Mouse (Mus musculus): ENCODE measurements around the gene Brdt.
"Not testable (repeated sequence)": the region's sequence is repeated elsewhere in the genome, so short reads cannot be mapped to it uniquely, and the experiment has no call there.

Gene Brdt

DNA sequence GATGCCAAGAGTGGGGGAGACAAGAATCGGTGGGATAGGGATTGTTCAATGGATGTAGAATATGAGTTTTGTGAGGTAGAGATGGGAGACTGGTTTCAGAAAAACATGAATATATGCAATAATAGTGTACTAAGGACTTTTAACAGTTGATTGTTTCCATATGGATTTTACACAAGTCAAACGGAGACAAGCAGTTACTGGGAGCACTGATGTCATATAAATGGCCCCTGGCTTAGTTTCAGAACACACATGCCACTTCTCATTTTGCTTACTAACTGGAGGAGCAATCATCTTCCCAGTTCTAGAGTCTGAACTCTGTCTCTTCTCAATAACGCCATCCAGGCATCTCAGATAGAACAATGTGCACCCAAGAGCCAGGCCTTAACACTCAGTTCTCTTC is 9.4 kb downstream of the Brdt start:
- DNase-seq (ENCODE audit: low read depth, low spot score) = no peak

DNA sequence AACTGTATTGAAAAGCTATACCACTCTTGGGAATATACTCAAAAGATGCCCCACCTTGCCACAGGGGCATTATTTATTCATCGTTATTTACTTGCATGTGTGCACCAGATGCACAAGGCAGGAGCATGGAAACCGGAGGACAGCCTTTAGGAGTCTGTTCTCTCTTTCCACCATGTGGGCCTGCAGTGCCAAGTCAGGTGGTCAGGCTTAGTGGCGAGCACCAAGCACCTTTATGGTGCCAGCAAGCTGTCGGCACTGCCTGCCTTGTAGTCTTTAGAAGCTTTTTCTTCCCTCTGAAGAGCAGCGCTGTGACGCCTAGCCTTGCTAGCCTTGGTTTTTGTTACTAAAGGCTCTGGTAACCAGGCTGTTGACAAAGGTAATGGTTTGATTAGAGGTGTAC is 11.9 kb downstream of the Brdt start:
- DNase-seq (ENCODE audit: low read depth, low spot score) = no peak

DNA sequence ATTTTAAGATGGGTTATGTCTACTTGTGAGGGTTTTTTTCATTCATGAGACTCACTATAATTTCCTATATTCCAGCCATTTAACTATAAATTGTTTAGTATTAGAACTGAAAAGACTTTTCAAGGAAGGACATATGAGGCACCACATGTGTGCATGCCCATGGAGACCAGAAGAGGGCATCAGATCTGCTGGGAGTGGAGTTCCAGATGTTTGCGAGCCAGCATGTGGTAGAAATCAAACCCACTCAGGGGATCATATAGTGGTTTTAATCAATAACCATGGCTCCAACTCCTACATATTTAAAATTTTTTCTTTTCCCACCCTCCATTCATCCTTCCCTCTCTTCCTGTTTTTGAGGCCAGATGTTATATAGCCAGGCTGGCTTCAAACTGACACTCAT is 15.3 kb downstream of the Brdt start:
- no peak for DNase-seq (ENCODE audit: low read depth, low spot score)

DNA sequence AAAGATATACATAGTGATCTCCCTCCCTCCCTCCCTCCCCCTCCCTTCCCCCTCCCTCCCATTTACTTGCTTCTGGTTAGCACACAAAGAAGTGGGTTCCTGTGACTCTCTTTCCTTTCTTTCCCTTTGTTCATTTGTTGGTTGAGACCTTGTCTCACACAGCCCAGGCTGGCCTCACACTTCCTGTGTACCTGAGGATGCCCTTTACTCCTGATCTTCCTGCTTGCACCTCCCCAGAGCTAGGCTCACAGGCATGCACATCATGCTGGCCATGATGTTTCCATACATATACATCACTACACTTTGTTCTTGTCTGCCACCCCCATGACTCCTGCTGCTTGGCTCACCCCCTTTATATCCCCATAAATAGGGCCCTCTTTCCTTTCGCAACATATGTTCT is 21.6 kb downstream of the Brdt start:
- no peak for DNase-seq (ENCODE audit: low read depth, low spot score)

DNA sequence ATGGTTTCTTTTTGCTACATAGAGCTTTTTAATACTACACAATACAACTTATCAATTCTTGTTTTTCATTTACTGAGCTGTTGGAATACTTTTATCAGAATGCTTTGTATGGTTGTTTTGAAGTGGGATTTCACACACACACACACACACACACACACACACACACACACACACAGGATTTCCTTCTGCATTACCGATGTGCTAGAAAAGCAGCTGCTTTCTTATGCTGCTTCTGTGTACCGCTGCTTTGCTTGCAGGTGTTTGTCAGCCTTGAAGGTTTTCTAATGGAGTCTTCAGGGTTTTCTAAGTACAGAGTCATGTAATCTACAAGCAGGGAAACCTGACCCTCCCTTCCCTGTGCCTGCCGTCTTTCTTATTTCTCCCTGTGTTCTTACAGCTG is 23.0 kb downstream of the Brdt start:
- no peak for DNase-seq (ENCODE audit: low read depth, low spot score)

DNA sequence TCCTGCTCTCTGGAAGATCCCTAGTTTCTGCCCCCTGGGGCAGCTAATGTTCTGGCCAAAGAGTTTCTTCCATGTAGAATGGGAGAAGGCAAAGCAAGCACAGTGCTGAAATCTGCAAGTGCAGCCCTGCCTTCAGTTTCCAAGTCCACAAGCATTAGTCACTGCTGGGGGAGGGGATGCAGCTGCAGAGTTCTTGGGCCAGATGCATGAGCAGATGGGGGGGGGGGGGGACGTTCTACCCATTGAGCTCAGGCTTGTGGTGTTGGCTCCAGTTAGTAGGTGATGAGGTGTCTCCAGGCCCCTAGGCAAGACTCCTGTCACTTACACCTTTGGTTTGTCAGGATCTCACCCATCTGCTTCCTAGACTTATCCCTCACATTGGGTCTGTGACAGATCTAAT is 24.8 kb downstream of the Brdt start:
- no peak for DNase-seq (ENCODE audit: low read depth, low spot score)

DNA sequence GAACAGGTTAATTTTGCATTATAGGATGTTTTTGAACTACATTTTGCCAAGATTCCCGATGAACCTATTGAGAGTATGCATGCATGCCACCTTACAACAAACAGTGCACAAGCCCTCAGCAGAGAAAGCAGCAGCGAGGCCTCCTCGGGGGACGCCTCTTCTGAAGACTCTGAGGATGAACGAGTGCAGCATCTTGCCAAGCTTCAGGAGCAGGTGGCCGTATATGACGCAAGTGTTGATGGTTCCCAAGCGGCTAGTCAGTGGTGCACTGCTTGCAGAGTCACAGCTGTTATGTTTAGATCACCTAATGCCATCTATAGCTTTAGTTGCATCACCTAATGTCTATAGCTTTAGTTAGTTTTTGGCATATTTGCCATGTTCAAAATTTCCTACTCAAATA is 26.8 kb downstream of the Brdt start:
- no peak for DNase-seq (ENCODE audit: low read depth, low spot score)

DNA sequence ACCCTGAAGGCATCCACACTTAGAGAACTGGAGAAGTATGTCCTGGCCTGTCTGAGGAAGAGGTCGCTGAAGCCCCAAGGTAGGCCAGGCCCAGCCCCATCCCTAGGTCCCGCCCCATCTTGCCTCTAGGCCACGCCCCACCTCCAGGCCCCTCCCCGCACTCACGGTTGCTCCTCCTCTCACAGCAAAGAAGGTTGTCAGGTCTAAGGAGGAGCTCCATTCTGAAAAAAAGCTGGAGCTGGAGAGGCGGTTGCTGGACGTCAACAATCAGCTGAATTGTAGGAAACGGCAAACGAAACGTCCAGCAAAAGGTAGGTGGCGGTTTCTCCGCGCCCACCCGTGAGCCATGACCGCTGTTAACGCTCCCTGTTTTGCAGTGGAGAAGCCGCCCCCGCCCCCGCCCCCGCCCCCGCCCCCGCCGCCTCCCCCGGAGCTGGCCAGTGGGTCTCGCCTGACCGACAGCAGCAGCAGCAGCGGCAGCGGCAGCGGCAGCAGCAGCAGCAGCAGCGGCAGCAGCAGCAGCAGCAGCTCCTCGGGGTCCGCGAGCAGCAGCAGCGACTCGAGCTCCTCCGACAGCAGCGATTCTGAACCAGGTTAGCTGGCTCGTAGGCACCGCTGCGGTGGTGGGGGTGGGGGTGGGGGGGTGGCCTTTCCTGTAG is 28.6 kb downstream of the Brdt start:
- peak; percentile 95 for DNase-seq (ENCODE audit: low read depth, low spot score)

DNA sequence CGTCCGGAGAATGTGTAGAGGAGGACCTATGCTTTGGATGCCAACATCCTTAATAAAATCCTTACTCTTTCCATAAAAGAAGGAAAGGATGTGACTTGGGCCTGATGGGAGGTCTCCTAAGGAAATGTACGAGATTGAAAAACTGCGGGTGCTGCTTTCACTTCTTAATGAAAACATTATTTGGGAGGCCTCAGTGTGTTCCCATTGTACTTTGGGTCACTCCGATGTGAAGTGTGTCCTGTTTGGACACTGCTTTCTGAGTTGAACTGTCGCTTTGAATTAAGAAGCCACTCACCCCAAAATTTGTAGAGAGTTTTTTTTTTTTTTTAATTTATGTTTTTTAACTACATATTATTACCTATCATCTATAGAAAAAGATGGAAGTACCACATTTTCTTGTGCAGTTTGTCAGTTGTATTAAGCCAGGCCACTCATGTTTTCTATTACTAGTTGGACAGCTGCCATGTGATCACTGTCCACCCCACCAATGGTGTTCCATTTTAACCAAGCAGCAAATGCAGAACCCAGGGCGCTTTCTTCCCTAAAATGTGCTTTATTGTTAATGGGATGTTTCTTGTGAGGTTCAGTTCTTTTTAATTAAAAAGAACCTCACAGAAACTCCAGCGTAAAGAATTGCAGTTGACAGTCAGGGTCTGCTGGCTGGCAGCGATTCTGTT is 29.2 kb downstream of the Brdt start:
- DNase-seq (ENCODE audit: low read depth, low spot score) = no peak

DNA sequence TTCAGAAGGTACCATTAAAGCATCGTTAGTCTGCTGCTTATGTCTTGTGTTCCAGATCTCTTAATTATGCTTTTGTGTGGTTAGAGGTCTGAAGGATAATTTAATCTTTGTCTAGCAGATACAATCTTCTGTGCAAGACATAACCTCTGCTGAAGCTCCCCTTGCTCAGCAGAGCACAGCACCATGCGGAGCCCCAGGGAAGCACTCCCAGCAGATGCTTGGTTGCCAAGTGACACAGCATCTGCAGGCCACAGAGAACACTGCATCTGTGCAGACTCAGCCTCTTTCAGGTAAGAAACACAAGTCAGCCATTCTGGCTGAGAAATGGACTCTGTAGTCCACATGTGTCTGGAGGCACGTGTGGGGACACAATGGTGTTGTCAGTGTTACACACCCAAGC is 39.1 kb downstream of the Brdt start:
- DNase-seq (ENCODE audit: low read depth, low spot score) = no peak

DNA sequence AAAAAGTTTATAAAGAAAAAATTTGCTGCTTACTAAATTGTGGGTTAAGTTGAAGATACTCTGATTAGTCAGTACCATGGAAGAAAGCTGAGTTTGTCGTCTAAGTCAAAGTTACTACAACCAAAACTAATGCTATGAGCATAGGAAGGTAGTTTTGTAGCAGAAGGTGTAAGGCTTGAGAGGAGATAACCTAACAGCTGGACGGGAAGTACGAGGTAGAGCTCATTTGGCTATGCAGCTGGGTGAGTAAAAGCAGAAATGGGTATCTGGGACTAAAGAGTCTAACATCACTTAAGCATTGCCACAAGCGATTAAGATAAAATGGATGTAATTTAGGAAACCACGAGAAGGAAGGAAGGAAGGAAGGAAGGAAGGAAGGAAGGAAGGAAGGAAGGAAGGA is 40.4 kb downstream of the Brdt start:
- no peak for DNase-seq (ENCODE audit: low read depth, low spot score)

DNA sequence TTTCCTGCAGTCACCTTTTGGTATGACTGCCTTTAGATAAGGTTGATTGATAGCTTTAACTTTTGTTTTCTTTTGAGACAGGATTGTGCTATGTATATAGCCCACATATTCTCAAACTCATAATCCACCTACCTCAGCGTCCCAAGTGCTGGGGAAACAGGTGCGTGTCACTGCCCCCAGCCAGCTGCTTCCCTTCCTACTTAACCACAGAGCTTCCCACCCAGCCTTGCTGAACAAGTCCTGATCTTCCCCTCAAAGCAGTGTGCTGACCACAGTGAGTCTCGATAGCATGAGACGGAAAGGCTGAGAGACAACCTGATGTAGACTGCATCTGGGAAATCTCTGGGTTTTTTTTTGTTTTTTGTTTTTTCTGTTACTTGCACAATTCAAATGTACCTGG is 42.3 kb downstream of the Brdt start:
- no peak for DNase-seq (ENCODE audit: low read depth, low spot score)

DNA sequence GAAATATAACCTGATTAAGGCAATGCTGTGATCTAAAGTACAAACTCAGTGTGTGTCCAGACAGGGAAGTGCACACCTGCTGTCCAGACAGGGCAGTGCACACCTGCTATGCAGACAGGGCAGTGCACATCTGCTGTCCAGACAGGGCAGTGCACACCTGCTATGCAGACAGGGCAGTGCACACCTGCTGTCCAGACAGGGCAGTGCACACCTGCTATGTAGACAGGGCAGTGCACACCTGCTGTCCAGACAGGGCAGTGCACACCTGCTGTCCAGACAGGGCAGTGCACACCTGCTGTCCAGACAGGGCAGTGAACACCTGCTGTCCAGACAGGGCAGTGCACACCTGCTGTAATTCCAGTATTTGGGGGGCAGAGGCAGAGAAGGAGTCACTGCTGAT is 55.5 kb downstream of the Brdt start:
- DNase-seq (ENCODE audit: low read depth, low spot score) = not testable (repeated sequence)

DNA sequence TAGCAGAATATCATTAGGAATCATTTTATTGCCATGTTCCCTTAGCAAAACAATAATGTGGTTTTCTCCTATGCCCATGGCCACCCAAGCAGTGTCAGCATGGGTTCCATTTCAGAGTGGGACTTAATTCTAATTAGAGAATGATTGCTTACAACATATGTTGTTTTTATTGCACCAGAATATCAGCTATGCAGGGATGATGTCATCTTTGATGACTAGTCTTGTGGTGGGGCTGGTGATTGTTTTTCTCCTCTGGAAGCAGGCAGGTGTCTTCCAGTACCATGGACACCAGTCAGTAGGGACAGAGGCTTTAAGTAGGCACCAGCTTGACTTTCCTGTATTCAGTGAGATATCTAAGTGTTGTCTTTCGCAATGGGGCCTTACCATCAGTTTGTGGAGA is 56.8 kb downstream of the Brdt start:
- DNase-seq (ENCODE audit: low read depth, low spot score) = no peak

DNA sequence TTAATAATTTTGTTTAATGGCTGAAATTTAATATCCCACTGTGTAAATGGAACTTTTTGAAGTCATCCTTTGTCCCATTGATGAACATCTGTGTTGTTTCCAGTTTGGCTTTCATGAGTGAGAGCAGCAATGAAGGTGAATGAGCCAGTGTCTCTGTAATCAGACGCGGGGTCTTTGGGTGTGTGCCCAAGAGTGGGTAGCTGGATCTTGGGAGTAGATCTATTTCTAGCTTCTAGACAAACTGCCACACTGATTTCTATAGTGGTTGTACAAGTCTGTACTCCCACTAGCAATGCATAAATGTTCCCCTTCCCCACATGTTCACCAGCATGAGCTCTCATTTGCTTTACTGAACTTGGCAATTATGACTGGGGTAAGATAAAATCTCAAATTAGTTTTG is 58.4 kb downstream of the Brdt start:
- no peak for DNase-seq (ENCODE audit: low read depth, low spot score)

DNA sequence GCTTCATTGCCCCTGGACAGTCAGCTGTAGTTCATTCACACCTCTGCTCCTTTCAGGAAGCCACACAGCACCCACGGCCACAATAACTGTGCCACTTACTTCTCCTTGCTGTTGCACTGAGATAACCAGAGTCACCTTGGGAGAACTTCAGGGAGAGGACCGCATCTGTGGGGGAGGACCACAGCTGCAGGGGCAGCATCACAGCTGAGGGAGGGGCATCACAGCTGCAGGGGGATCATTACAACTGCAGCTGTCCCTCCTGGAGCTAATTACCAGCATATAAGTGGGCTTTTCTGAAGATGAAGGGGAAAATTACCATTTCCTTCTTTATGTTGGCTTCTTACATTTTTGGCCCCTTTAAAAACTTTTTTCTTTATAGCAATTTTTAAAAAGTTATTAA is 63.5 kb downstream of the Brdt start:
- DNase-seq (ENCODE audit: low read depth, low spot score) = no peak

DNA sequence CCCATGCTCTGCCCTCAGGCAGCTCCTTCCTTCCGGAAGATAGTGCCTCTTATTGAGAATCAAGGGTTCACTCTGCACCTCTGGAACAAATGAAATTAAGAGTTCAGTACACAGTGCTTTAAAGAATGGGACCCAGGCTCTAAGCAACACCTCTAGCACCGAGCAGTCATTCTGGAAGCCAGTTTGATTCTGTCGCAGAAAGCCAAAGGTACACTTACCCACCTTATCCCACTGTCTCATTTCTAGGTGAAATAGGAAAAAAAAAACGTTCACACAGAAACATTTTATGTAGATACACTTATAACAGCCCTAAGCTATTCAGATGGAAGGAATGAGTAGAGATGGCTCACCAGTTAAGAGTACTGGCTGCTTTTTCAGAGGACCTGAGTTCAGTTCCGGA is 71.5 kb downstream of the Brdt start, which contains the start of gene Ephx4:
Gene Ephx4, plus strand, starts transcription at position 301 of the 400 bp plus-strand sequence.
- DNase-seq (ENCODE audit: low read depth, low spot score) = no peak

DNA sequence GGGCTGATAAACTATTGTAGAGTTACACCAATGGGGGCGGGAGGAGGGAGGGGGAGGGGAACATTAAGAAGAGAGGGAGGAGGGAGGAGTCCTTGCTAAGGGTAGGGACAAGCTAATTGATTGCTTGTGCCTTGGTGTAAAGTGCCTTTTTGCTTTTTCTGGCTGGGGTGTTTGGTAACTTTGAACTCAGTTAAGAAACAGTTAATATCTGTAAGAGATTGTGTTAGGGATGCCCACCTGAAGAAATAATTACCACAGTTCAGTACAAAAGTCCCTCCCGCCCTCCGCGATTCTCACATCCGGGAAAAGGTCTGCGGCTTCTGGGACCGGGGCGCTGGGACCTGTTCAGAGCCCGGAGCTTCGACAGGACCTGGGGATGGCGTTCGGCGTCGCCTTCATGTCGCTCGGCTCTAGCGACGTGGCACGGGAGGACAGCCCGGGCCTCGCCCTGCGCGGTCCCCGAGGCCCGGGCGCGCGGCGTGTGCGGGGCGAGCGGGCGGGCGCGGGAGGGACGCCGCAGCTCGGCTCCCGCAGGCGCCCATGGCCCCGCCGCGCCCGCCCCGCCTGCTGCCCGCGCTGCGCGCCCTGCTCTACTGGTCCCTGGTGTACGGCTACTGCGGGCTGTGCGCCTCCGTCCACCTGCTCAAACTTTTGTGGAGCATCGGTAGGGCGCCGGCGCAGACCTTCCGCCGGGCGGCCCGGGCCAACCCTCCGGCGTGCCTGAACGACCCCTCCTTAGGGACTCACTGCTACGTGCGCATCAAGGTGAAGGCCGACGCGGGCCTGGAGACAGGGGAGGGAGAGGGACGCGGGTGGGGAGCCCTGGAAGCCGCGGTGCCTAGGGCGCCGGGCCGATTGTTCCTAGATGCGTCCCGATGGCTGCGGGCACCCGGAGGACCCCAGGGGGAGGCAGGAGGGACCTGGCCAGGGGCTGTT is 72.3 kb downstream of the Brdt start:
- DNase-seq (ENCODE audit: low read depth, low spot score) = peak; percentile 67

DNA sequence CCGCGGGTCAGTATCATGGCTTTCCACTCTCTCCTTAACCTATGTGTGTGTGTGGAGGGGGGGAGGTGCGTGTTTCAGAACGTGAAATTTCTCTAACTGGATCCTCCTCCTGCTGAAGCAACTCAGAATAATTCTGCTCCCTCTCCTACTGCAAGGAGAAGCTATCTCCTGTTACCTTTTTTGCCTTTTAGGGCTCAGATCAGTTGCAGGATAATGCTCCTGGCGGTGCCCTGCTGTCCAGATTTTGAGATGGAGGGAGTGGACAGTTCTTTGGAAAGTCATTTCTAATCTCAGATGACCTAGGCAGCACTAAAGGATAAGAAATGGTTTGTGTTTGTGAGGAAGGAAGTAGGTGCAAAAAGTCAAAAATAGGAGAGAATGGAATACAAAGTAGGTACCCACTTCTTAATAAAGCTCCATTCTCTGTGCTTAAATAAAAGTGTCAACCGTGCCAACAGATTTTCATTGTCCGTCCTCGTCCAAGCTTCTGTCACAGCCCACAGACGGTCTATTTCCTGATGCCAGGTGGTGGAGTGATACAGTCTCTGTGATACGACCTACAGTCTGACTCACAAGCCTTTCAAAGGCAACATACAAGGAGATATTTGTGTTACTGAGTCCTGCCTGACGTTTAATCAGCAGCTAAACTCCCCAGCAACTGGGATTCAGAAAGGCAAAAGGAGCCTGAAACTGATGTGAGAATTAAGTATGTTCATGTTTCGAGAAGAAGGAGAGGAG is 73.2 kb downstream of the Brdt start:
- DNase-seq (ENCODE audit: low read depth, low spot score) = no peak

DNA sequence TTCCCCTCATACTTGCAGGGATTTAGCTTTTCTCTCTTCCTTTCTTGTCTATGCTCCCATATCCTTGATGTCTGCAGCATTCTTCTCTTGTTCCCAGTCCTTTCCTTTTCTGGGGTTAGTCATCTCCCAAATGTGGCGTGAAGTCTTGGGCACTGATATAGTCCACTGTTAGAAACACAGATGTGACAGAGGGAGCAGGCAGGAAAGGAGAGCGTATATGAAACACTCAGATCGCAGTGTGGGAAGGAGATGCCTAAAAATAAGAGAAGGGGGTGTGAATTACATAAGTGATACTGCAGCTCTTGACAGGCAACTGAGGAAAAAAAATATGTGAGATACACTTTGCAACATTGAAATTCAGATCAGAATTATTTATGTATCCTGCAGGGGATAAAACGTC is 74.4 kb downstream of the Brdt start:
- DNase-seq (ENCODE audit: low read depth, low spot score) = no peak

DNA sequence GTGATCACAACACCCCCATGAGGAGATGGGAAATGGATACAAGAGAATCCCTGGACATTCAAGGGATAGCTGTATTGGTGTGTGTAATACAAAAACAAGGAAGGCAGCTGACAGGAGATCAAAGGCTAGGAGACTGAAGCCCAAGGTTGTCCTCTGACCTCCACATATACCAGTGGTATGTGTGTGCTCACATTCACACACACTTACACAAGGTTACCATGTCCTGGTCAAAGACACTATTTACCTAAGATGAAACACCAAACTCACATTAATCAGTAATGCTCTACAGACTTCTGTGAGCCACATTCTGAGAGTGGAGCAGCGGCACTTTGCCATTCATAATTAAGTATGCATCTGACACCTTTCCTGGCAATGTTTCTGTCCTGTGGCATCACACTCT is 79.3 kb downstream of the Brdt start:
- DNase-seq (ENCODE audit: low read depth, low spot score) = no peak

DNA sequence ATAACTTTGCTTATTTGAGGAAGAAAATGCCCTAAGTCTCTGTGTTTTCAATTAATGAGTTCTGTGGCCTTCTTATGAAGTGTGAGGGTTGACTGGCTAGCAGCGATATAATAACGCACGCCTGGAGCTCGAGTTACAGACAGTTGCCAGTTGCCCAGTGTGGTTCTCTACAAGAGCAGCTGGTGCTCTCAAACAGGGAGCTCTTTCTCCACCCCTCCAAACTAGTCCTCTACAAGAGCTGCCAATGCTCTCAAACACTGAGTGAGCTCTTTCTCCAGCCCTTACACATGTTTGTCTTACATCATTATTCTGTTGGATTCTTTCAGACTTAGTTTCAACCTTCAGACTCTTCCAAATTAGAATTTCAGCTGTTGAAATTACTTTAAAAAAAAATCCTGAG is 80.4 kb downstream of the Brdt start:
- no peak for DNase-seq (ENCODE audit: low read depth, low spot score)

All from ZHBTc4 (cell line).